Mouse (Mus musculus) embryonic facial prominence, embryonic 12.5 days (tissue): Measurements from ENCODE around the gene Drc3. TPM values are rescaled to one million over a fixed set of nuclear protein-coding genes. Genes with fewer than 3 reads are reported as not detected.
A peak's percentile ranks its signal among the peaks of the same experiment; 100 is the strongest.

Source experiments
- ATAC-seq: fragments of 200-750 bp; cut with Nextera tagmentation; 2 replicates; pipeline ENCODE4 v1.8.0; 2017; ENCODE audit not compliant: insufficient number of reproducible peaks, insufficient read depth, low FRiP score, low TSS enrichment
- H3K27ac ChIP-seq: fragments of 300-500 bp; sonication (generic); 2 replicates; pipeline ENCODE4 v1.5.1; 2016; ENCODE audit warnings: mild to moderate bottlenecking
- H3K27me3 ChIP-seq: fragments of 300-500 bp; sonication (generic); 2 replicates; pipeline ENCODE4 v1.6.1; 2016; ENCODE audit warnings: mild to moderate bottlenecking, moderate library complexity
- H3K36me3 ChIP-seq: fragments of 300-500 bp; sonication (generic); 2 replicates; pipeline ENCODE4 v1.6.1; 2016; ENCODE audit warnings: mild to moderate bottlenecking
- H3K4me1 ChIP-seq: fragments of 300-500 bp; sonication (generic); 2 replicates; pipeline ENCODE4 v1.6.1; 2016
- H3K4me2 ChIP-seq: fragments of 300-500 bp; sonication (generic); replicated peaks from 2 replicates; pipeline ENCODE4 v1.6.1; 2016; ENCODE audit warnings: mild to moderate bottlenecking, moderate library complexity
- H3K4me3 ChIP-seq: fragments of 300-500 bp; sonication (generic); 2 replicates; pipeline ENCODE4 v1.5.1; 2016; ENCODE audit warnings: mild to moderate bottlenecking
- H3K9ac ChIP-seq: fragments of 300-500 bp; sonication (generic); 2 replicates; pipeline ENCODE4 v1.6.1; 2016; ENCODE audit warnings: mild to moderate bottlenecking, moderate library complexity
- H3K9me3 ChIP-seq: fragments of 300-500 bp; sonication (generic); 2 replicates; pipeline ENCODE4 v1.6.1; 2016; ENCODE audit warnings: mild to moderate bottlenecking, moderate library complexity
- WGBS: fragments of 180-500 bp; shearing (Covaris S2); methylation state at CpG from one replicate; pipeline ENCODE4 v1.1.7; 2016; 5-methylcytosine and 5-hydroxymethylcytosine counted together
- polyA plus RNA-seq: library from polyadenylated mRNA; unstranded; fragments of >200 nt; fragmentation: Nextera tagmentation; extraction: Ambion mirVana; gene quantifications from 2 replicates; pipeline ENCODE4 v1.2.1, GENCODE M21; 2016

Drc3 gene
- polyA plus RNA-seq, 1 experiment from 2014 or later = 2.3 TPM

DNA sequence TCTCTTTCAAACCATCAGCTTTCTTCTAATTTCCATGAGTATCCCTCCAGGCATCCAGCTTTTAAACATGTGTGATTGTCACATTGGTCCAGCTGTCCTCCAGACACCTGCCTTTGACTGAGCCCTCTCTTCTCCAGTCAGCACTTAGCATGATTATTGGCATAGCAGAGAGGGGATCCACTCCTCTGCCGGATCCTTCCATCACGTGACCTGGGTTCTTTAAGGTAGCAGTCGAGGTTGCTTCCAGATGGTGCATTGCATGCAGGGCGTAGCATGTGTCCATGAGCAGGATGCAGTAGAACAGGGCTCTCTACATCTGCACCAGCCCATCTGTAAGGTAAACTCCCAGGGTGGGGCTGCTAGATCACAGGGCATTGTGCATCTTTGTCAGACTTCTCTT lies 15.8 kb downstream of the Drc3 start:
- Histone ChIP-seq H3K4me1 (peaks cover 18% of the 10 kb centered on the region), H3K4me3 (no peak overlapping the region), H3K27ac (no peak overlapping the region), H3K4me2 (no peak overlapping the region), H3K36me3 (no peaks in the 10 kb centered on the region), H3K27me3 (no peaks in the 10 kb centered on the region), H3K9me3 (no peaks in the 10 kb centered on the region), H3K9ac (no peak overlapping the region)
- no peak for ATAC-seq
- WGBS = 63% methylated on average over 4 of the region's 4 CpGs

DNA sequence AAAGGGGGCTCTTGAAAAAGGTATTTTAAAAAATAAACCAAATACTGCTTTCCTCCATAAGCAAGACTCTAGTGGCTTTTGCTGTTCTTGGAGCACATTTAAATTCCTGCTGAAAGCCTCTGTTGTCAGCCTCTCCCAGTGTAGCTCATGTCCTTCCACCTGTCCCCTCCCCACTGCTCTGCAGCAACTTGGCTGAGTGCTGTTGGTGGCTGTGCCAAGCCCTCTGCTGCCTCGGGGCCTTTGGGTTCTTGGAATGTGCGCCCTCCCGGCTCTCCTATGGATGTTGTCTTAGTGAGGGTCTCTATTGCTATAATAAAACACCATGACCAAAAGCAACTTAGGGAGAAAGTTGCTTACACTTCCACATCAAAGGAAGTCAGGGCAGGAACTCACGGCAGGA lies 16.3 kb downstream of the Drc3 start:
- H3K9ac ChIP-seq = no peak overlapping the region
- 60% methylated on average over 4 of the region's 4 CpGs for WGBS
- no peaks in the 10 kb centered on the region for H3K27me3 ChIP-seq
- ATAC-seq = no peak
- H3K36me3 ChIP-seq = no peaks in the 10 kb centered on the region
- peaks cover 18% of the 10 kb centered on the region for H3K4me1 ChIP-seq
- no peaks in the 10 kb centered on the region for H3K9me3 ChIP-seq
- H3K4me2 ChIP-seq = no peak overlapping the region
- H3K4me3 ChIP-seq = no peak overlapping the region
- no peak overlapping the region for H3K27ac ChIP-seq

DNA sequence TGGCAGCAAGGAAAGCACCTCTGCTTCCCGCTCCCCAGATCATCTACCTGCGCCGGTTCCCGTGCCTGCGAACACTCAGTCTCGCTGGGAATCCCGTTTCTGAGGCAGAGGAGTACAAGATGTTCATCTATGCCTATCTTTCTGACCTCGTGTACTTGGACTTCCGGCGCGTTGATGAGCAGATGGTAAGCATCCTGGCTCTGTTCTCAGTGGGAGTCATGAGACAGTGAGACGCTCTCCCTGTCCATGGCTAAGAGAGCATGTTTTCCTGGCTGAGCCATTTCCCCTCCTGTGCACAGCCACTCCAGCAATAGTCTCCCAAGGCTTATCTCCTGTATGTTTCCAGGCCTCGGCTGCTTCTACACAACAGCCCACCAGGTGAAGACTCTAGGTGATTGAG lies 17.3 kb downstream of the Drc3 start:
- H3K9ac ChIP-seq = no peak overlapping the region
- no peaks in the 10 kb centered on the region for H3K9me3 ChIP-seq
- H3K27ac ChIP-seq = no peak overlapping the region
- 90% methylated on average over 13 of the region's 13 CpGs for WGBS
- no peaks in the 10 kb centered on the region for H3K27me3 ChIP-seq
- H3K4me2 ChIP-seq = no peak overlapping the region
- H3K4me1 ChIP-seq = peaks cover 21% of the 10 kb centered on the region
- ATAC-seq = no peak
- no peaks in the 10 kb centered on the region for H3K36me3 ChIP-seq
- no peak overlapping the region for H3K4me3 ChIP-seq

DNA sequence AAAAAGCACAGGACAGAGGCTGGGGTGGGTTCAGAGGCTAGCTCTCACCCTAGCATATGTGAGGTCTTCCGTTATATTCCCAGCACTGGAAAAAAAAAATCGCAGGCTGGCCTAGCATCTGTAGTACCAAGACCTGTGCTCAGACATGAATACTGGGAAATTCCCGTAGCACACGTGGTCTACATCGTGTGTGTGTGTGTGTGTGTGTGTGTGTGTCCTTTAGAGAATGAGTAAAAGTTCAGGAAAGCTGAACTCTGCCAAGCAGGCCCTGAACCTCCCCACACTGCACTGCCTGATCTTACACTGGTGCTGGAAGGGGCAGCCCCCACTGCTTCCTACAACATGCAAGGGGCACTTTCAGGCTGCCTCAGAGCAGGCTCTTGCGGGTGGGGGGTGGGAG lies 21.4 kb downstream of the Drc3 start:
- no peak overlapping the region for H3K9ac ChIP-seq
- no peak overlapping the region for H3K4me3 ChIP-seq
- 75% methylated on average over 6 of the region's 6 CpGs for WGBS
- no peaks in the 10 kb centered on the region for H3K9me3 ChIP-seq
- no peaks in the 10 kb centered on the region for H3K36me3 ChIP-seq
- no peak overlapping the region for H3K27ac ChIP-seq
- ATAC-seq = no peak
- peaks cover 4% of the 10 kb centered on the region; the same call in 1 of the 2 replicates for H3K4me1 ChIP-seq
- no peak overlapping the region for H3K4me2 ChIP-seq
- H3K27me3 ChIP-seq = no peaks in the 10 kb centered on the region

DNA sequence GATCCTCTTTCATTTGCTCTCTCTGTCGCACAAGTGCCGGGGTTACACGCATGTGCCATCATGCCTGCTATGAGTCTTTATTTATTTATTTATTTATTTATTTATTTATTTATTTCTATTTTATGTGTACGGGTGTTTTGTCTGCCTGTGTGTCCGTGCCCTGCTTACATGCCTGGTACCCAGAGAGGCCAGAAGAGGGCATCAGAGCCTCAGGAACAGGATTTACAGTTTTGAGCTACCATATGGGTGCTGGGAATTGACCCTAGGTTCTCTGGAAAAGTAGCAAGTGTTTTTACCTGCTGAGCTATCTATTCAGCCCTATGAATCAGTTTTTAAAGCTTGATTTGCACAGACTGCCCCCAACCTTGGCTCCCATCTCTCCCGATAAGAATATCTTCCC lies 30.4 kb downstream of the Drc3 start:
- 90% methylated on average over 6 of the region's 6 CpGs for WGBS
- H3K4me1 ChIP-seq = peaks cover 15% of the 10 kb centered on the region
- no peak overlapping the region for H3K27ac ChIP-seq
- H3K27me3 ChIP-seq = no peaks in the 10 kb centered on the region
- H3K4me2 ChIP-seq = no peak overlapping the region
- H3K4me3 ChIP-seq = no peak overlapping the region
- no peak overlapping the region for H3K9ac ChIP-seq
- H3K9me3 ChIP-seq = no peaks in the 10 kb centered on the region
- no peaks in the 10 kb centered on the region for H3K36me3 ChIP-seq
- no peak for ATAC-seq

DNA sequence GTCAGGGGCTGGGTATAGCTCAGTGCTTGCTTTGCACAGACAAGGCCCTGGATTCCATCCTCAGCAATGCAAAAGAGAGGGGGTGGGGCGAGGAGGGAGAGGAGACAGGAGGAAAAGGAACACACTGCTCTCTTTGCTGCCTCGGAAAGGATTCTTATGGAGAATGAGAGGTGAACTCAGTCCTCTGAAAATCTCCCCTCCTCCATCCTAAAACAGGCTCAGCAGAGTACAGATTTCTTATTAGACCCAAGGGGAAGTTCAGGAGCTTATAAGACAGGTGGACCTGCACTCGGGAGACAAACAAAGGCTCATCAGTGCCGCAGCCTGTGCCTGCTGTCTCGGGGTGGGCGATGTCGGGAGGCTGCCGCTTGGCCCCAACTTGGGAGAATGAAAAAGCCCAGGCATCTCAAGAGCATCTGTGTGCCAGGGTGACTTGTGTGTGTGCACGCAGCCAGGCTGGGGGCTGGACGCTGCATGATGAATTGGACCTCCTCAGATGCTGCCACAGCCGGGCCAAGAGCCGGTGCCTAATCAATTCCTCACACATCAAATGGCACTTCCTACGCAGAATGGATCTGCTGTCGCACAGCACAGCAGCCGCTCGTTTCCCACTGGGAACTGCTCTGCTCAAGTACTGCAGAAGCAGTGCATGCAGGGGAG lies 31.8 kb downstream of the Drc3 start:
- Histone ChIP-seq H3K9me3 (no peaks in the 10 kb centered on the region), H3K27me3 (no peaks in the 10 kb centered on the region), H3K4me2 (peak overlapping the region; percentile 40), H3K36me3 (no peaks in the 10 kb centered on the region), H3K4me3 (no peak overlapping the region), H3K9ac (0 out of 2 replicates have a peak overlapping the region, but pooled peaks have one; percentile 1), H3K4me1 (peaks cover 15% of the 10 kb centered on the region), H3K27ac (no peak overlapping the region)
- 4% methylated on average over 16 of the region's 16 CpGs for WGBS
- ATAC-seq = no peak

DNA sequence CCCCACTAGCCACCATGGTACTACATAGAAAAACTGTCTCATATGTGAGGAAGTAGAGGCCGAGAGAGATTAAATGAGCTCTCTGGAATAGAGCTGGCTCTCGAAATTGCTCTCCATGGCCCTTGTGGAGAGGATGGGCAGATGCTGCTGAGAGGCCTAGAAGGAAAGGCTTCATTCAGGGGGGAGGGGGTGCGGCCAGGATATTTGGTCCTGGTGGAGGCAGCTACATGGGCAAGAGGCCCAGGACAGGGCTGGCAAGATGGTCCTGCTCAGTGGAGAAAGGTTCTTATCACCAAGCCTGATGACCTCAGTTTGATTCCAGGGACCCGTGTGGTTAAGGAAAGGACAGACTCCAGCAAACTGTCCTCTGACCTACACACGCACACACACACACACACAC lies 32.8 kb downstream of the Drc3 start:
- no peak overlapping the region for H3K4me2 ChIP-seq
- H3K27me3 ChIP-seq = no peaks in the 10 kb centered on the region
- no peaks in the 10 kb centered on the region for H3K36me3 ChIP-seq
- 85% methylated on average over 5 of the region's 5 CpGs for WGBS
- H3K4me3 ChIP-seq = no peak overlapping the region
- H3K27ac ChIP-seq = no peak overlapping the region
- no peak for ATAC-seq
- H3K9ac ChIP-seq = no peak overlapping the region
- peaks cover 15% of the 10 kb centered on the region for H3K4me1 ChIP-seq
- no peaks in the 10 kb centered on the region for H3K9me3 ChIP-seq

DNA sequence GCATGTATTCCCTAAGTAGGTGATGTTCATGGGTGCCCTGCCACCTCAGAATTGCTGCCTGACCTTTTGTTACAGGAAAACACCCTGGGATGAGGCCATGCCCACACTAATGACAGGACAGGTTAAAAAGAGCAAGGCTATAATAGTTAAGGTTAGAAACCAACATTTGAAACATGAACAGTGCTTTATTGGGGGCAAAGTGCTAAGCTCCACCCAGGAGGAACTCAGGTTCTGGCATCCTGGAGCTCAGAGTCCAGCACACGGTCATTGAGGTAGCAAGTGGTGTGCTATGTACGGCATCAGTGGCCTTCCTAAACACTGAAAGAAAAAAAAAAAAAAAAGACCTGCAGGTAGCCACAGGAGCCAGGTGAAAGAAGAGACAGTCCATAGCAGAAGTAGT lies 34.8 kb downstream of the Drc3 start:
- no peak for ATAC-seq
- H3K27me3 ChIP-seq = no peaks in the 10 kb centered on the region
- H3K9me3 ChIP-seq = no peaks in the 10 kb centered on the region
- no peak overlapping the region for H3K27ac ChIP-seq
- 89% methylated on average over 2 of the region's 2 CpGs for WGBS
- peaks cover 15% of the 10 kb centered on the region for H3K4me1 ChIP-seq
- H3K9ac ChIP-seq = no peak overlapping the region
- H3K36me3 ChIP-seq = no peaks in the 10 kb centered on the region
- H3K4me3 ChIP-seq = no peak overlapping the region
- no peak overlapping the region for H3K4me2 ChIP-seq

DNA sequence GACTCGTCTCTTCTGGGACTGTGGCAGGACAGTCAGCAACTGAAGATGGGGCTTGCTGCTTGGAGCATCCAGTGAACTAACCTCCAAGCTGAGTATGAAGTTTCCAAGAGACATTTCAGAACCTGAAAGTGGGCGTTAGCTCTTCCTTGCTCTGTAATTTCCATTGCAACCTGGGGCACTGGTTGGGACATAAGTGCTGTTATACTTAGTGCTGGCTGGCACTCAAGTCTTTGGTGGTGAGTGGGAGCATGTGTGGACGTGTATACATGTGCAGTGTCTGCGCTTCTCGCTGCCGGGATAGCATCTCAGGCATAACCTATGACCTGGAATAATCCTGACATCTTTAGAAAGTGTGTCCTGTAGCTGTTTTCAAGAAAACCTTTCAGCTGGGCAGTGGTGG lies 38.2 kb downstream of the Drc3 start:
- no peak overlapping the region for H3K4me3 ChIP-seq
- H3K9ac ChIP-seq = no peak overlapping the region
- WGBS = 79% methylated on average over 6 of the region's 6 CpGs
- H3K27me3 ChIP-seq = no peaks in the 10 kb centered on the region
- H3K4me1 ChIP-seq = no peaks in the 10 kb centered on the region
- no peak for ATAC-seq
- no peak overlapping the region for H3K4me2 ChIP-seq
- no peaks in the 10 kb centered on the region for H3K9me3 ChIP-seq
- 0 out of 2 replicates have a peak, but pooled peaks cover 4% of the 10 kb centered on the region for H3K36me3 ChIP-seq
- no peak overlapping the region for H3K27ac ChIP-seq

DNA sequence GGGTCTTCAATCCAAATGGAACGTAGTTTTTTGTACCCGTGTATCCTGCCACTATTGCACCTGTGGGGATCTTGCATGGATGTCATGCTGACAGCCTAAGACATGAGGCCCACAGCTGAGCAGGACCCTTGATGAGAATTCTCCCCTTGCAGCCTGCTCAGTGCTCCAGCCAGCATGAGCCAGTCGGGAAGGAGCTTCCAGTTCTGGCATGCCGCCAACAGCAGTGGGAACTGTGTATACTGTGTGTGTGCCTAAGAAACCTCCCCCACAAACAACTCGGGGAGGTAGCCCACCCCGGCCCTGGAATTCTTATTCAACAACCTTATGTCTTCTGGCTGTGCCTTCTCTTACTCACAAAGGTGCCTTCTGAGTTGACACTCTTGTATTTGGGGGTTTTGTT lies 43.4 kb downstream of the Drc3 start:
- Histone ChIP-seq H3K27ac (no peak overlapping the region), H3K9ac (no peak overlapping the region), H3K4me1 (no peaks in the 10 kb centered on the region), H3K4me2 (no peak overlapping the region), H3K27me3 (no peaks in the 10 kb centered on the region), H3K9me3 (no peaks in the 10 kb centered on the region), H3K36me3 (peaks cover 14% of the 10 kb centered on the region), H3K4me3 (no peak overlapping the region)
- no peak for ATAC-seq
- WGBS = 72% methylated on average over 6 of the region's 6 CpGs

DNA sequence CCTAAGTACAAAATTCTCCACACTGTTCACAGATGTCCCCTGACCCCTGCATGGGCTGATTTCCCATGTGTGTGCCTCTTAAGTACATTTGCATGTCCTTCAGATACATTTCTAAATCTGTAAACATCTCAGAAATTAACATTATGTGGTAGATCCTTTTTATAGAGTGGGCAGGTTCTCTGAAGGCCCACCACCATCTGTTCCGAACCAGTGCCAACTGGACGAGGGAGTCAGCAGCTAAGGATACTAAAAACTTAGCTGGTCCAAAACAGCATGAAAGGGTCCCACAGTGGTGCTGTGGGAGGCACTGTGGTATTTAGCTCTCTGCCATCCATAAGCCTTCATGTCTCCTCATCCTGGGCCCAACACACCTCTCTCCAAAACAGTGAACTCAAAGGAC lies 44.0 kb downstream of the Drc3 start:
- no peak overlapping the region for H3K4me3 ChIP-seq
- ATAC-seq = no peak
- WGBS = 90% methylated on average over 2 of the region's 2 CpGs
- no peaks in the 10 kb centered on the region for H3K4me1 ChIP-seq
- no peak overlapping the region for H3K9ac ChIP-seq
- no peak overlapping the region for H3K27ac ChIP-seq
- H3K36me3 ChIP-seq = peaks cover 19% of the 10 kb centered on the region
- H3K4me2 ChIP-seq = no peak overlapping the region
- H3K9me3 ChIP-seq = no peaks in the 10 kb centered on the region
- no peaks in the 10 kb centered on the region for H3K27me3 ChIP-seq

DNA sequence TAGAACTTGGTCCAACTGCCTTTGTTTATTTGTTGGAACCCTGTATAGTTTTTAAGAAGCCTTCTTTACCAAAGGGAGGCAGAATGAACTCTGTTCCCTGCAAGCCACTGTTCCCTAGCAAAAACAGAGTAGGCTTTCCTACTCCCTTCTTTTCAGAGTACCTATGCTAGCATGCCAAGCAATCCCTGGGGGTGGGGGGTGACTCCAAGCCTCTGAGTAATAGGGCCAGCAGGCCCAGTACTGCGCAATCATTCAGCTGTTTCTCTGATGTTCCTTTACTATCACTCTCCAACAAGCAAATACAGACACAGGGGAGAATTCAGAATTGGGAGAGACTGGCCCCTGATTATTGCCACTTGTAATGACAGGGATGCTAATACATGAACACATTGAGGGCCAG lies 53.5 kb downstream of the Drc3 start:
- Histone ChIP-seq H3K9me3 (no peaks in the 10 kb centered on the region), H3K27ac (no peak overlapping the region), H3K4me1 (no peaks in the 10 kb centered on the region), H3K27me3 (no peaks in the 10 kb centered on the region), H3K36me3 (peaks cover 70% of the 10 kb centered on the region), H3K9ac (no peak overlapping the region), H3K4me3 (no peak overlapping the region), H3K4me2 (no peak overlapping the region)
- WGBS = 100% methylated on average over 1 of the region's 1 CpGs
- no peak for ATAC-seq

DNA sequence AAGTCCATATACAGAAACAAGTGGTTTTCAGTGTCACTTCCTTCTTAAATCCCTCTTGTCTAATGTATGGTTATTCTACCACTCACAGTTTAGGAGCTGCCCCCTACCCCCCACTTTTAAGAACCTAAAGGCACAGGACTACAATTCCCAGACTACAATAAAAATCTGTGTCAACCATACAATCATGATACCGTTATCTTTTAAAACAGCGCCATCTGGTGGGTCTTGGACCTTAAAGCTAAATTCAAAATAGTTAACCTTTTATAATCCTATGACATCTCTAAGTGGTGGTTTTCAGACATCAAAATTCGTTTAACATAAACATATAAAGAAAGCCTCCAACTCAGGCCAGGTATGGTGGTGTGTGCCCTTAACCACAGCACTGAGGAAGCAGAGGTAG lies 59.0 kb downstream of the Drc3 start:
- Histone ChIP-seq H3K4me2 (no peak overlapping the region), H3K27me3 (no peaks in the 10 kb centered on the region), H3K4me3 (no peak overlapping the region), H3K36me3 (peaks cover 20% of the 10 kb centered on the region), H3K9ac (no peak overlapping the region), H3K4me1 (peaks cover 12% of the 10 kb centered on the region), H3K9me3 (no peaks in the 10 kb centered on the region), H3K27ac (no peak overlapping the region)
- no peak for ATAC-seq
- 13% methylated on average over 3 of the region's 3 CpGs for WGBS
